Mouse (Mus musculus): ENCODE measurements around the gene Rxfp4.

DNA sequence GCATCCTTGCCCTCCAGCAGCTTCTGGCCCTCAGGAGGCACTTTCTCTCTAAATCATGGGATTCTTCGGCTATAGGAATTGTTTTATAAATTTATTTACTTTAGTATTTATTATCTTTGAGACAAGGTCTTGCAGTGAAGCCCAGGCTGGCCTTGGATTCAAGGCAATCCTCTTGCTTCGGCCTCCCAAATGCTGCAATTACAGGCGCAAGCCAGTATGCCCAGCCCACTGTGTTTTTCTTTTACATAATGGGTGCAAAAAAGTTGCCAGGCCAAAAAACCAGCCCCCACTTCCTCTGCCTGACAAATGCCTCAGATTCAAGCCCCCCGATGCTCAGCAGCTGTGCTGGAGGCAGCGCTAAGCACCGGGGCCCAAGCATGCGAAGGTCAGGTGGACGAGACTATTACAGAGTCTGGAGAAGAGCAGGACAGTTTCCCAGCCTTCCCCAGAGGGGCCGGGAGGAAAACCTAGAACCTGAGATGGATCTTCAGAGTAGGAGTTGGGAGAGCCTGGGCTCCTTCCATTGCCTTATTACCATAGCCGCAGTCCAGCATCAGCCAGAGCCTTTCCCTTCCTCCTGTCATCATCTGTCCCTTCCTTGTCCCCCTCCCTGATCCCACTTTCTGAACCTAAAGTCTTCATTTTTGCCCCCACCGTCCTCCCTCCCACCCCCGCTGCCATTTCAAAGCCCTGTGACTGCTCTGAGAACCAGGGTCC is 4.3 kb downstream of the Rxfp4 start:
- TF ChIP-seq CTCF (conservative IDR thresholded peaks at IDR 0.05; ENCODE audit: low read length), result no peak
- TF ChIP-seq NANOG (IDR thresholded peaks at IDR 0.05; ENCODE audit: borderline replicate concordance, low read length), result no peak
- no peak for TF ChIP-seq POU5F1 (IDR thresholded peaks at IDR 0.05; ENCODE audit: borderline replicate concordance, low read length)

All from E14TG2a.4 (cell line).